Mouse (Mus musculus) erythroblast, embryonic 14.5 days (primary cell): ENCODE data around the gene Phb. TPM values are rescaled to one million over a fixed set of nuclear protein-coding genes. Genes with fewer than 3 reads are reported as not detected.

Experiments used
- H3K27me3 ChIP-seq: 2 replicates; pipeline ENCODE4 v1.6.1; 2012; ENCODE audit warnings: inconsistent platforms; ENCODE audit not compliant: control insufficient read depth
- H3K36me3 ChIP-seq: 2 replicates; pipeline ENCODE4 v1.6.1; 2012; ENCODE audit warnings: mild to moderate bottlenecking, inconsistent platforms; ENCODE audit not compliant: control insufficient read depth
- H3K4me1 ChIP-seq: 2 replicates; pipeline ENCODE4 v1.6.1; 2012; ENCODE audit warnings: inconsistent platforms; ENCODE audit not compliant: control insufficient read depth
- H3K4me3 ChIP-seq: replicated peaks from 2 replicates; pipeline ENCODE3; 2012; ENCODE audit warnings: moderate library complexity, mild to moderate bottlenecking, inconsistent platforms
- H3K9me3 ChIP-seq: 2 replicates; pipeline ENCODE4 v1.6.1; 2012; ENCODE audit warnings: low read length, inconsistent platforms, mixed read lengths; ENCODE audit not compliant: control insufficient read depth
- GATA1 ChIP-seq: IDR thresholded peaks from 2 replicates; pipeline ENCODE4 v1.6.1; 2012; ENCODE audit warnings: low read length, inconsistent platforms, mixed read lengths
- TAL1 ChIP-seq: IDR thresholded peaks from 3 replicates; pipeline ENCODE4 v1.6.1; 2012; ENCODE audit warnings: low read length, inconsistent platforms, mixed read lengths
- polyA plus RNA-seq: library from polyadenylated mRNA; stranded (reverse); fragments of >175 nt; gene quantifications from 2 replicates; pipeline ENCODE4 v1.2.3, GENCODE M21; 2012

Gene Phb
- polyA plus RNA-seq, 1 experiment = 9.7 TPM

- Histone ChIP-seq H3K36me3 (no peaks in the 10 kb centered on the region; the same call in 1 of the 2 replicates), H3K9me3 (no peaks in the 10 kb centered on the region), H3K4me1 (peaks cover 54% of the 10 kb centered on the region), H3K27me3 (no peaks in the 10 kb centered on the region), H3K4me3 (peak overlapping the region; percentile 91)
- TF ChIP-seq TAL1 (0 out of 3 replicates have a peak, but pooled peaks have one; percentile 14), GATA1 (no peak)
These were observed 46.6 kb downstream of the Phb start for GRCm38 (mm10) chr11:95713225-95713810.

DNA sequence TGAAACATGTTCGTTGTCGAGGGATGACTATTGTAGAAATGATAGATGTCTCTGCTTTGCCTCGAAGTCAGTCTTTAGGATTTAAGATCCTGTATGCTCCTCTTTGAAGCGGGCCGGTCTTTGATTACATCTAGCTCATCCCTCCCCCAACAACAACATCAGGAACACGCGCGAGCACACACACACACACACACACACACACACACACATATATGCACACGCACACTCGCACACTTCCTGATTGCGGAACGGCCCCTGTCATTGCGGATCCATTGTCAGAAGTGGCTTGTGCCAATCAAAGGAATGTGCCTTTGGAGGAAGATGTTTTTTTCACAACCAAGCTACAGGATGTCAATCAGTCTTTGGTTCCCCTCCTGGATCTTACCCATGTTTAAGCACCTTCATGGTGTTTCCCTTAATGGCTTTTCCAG lies 47.1 kb downstream of the Phb start:
- Histone ChIP-seq H3K4me3 (peak overlapping the region; percentile 91), H3K9me3 (no peaks in the 10 kb centered on the region), H3K27me3 (no peaks in the 10 kb centered on the region), H3K4me1 (peaks cover 54% of the 10 kb centered on the region), H3K36me3 (no peaks in the 10 kb centered on the region; the same call in 1 of the 2 replicates)
- TF ChIP-seq TAL1 = no peak
- TF ChIP-seq GATA1 = no peak

DNA sequence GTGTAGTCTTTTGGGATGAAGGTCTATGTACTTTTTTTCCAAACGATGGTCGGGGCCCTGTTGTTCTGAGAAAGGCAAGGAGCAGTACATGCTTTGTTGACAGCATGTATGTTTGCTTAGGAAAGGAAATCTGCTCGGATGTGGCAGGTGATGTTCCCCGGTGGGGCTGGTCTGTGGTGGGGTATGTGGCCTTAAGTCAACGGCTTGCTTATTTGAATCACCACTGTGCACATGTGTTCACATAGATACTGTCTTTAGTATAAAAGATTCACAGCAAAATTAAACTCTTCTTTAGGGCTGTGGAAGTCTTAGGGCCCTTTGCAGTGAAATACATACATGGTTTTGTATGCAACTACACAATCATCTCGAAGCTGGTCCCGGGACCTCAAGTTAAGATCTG lies 47.7 kb downstream of the Phb start:
- no peaks in the 10 kb centered on the region for H3K9me3 ChIP-seq
- H3K4me3 ChIP-seq = peak overlapping the region; percentile 91
- peaks cover 53% of the 10 kb centered on the region for H3K4me1 ChIP-seq
- TF ChIP-seq GATA1 (no peak), TAL1 (no peak)
- no peaks in the 10 kb centered on the region for H3K27me3 ChIP-seq
- H3K36me3 ChIP-seq = no peaks in the 10 kb centered on the region; the same call in 1 of the 2 replicates

GRCm38 (mm10) chr11:95716136-95716535 lies 49.4 kb downstream of the Phb start:
- no peak for TF ChIP-seq TAL1
- no peak for TF ChIP-seq GATA1
- no peaks in the 10 kb centered on the region; the same call in 1 of the 2 replicates for H3K36me3 ChIP-seq
- H3K4me1 ChIP-seq = peaks cover 46% of the 10 kb centered on the region
- no peaks in the 10 kb centered on the region for H3K27me3 ChIP-seq
- no peaks in the 10 kb centered on the region for H3K9me3 ChIP-seq
- H3K4me3 ChIP-seq = no peak overlapping the region

GRCm38 (mm10) chr11:95719356-95719755 lies 52.6 kb downstream of the Phb start:
- H3K9me3 ChIP-seq = no peaks in the 10 kb centered on the region
- H3K27me3 ChIP-seq = no peaks in the 10 kb centered on the region
- H3K4me3 ChIP-seq = no peak overlapping the region
- TF ChIP-seq TAL1 = no peak
- TF ChIP-seq GATA1 = no peak
- peaks cover 25% of the 10 kb centered on the region for H3K4me1 ChIP-seq
- no peaks in the 10 kb centered on the region; the same call in 1 of the 2 replicates for H3K36me3 ChIP-seq

- no peaks in the 10 kb centered on the region for H3K27me3 ChIP-seq
- H3K36me3 ChIP-seq = no peaks in the 10 kb centered on the region
- no peak for TF ChIP-seq GATA1
- TF ChIP-seq TAL1 = no peak
- H3K9me3 ChIP-seq = no peaks in the 10 kb centered on the region
- H3K4me3 ChIP-seq = no peak within 1 kb of the TSS
- H3K4me1 ChIP-seq = peaks cover 8% of the 10 kb centered on the region
These were observed 56.5 kb downstream of the Phb start, which contains the start of gene B130006D01Rik for GRCm38 (mm10) chr11:95723287-95723686. Gene B130006D01Rik, plus strand, starts transcription at chr11:95723587.

GRCm38 (mm10) chr11:95724466-95724865 lies 57.7 kb downstream of the Phb start:
- H3K4me1 ChIP-seq = peaks cover 15% of the 10 kb centered on the region
- H3K4me3 ChIP-seq = no peak overlapping the region
- H3K9me3 ChIP-seq = no peaks in the 10 kb centered on the region
- H3K36me3 ChIP-seq = no peaks in the 10 kb centered on the region
- H3K27me3 ChIP-seq = no peaks in the 10 kb centered on the region
- no peak for TF ChIP-seq GATA1
- TF ChIP-seq TAL1 = no peak

DNA sequence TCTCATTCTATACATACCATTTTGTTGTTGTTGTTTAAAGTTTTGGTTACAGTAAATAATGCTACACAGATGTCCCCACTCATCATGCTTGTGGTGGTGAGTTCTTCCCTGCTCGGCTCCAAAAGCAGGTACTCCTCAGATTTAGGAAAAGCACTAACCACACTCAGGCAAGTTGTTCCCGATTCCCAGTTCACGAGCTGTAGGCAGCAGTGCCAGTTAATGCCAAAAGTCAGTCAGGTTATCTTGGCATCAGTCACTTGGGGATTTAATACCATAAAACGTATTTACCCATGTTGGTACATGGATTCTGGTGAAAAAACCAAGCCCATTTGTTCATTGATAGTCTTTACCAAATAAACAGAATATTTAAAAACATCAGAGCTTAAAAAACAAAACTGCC lies 59.4 kb downstream of the Phb start:
- no peaks in the 10 kb centered on the region for H3K36me3 ChIP-seq
- no peaks in the 10 kb centered on the region for H3K9me3 ChIP-seq
- no peaks in the 10 kb centered on the region for H3K27me3 ChIP-seq
- TF ChIP-seq TAL1 (no peak), GATA1 (no peak)
- peaks cover 16% of the 10 kb centered on the region for H3K4me1 ChIP-seq
- H3K4me3 ChIP-seq = no peak overlapping the region

DNA sequence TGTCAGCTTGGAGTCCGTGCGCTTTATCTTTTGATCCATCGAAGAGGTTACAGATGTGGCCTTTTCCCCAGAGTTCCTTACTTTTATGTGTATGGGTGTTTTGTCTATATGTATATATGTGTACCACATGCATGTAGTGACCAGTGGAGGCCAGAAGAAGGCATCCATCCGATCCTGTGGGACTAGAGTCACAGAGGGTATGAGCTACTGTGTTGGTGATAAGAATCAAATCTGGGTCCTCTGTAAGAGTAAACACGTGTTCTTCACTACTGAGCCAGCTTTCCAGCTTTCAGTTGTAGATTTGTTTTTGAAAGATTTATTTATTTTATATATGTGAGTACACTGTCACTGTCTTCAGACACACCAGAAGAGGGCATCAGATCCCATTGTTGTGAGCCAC lies 61.2 kb downstream of the Phb start:
- H3K4me1 ChIP-seq = peaks cover 16% of the 10 kb centered on the region
- TF ChIP-seq GATA1 (no peak), TAL1 (no peak)
- H3K27me3 ChIP-seq = no peaks in the 10 kb centered on the region
- no peak overlapping the region for H3K4me3 ChIP-seq
- no peaks in the 10 kb centered on the region for H3K9me3 ChIP-seq
- no peaks in the 10 kb centered on the region for H3K36me3 ChIP-seq
